In the genomic region with DNA sequence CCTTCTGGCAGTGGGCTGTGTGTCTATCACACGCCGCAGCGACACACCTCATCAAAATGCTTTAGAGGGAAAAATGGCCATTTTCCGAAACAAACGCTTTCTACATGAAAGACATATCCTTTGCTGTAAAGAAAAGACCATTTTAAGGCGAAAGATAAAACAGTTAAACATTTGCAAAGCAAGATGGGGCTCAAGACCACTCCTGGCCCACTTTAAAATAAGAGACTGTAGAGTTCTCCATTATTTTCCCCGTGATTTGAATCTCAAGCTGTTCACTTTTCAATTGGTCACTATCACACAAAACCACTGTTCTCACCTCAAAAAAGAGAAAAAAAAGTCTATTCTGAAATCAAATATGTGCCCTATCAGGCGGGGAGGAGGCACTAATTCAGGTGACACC, we compare ENCODE assay signal across 7 mouse cellular contexts. TPM values are rescaled to one million over a fixed set of nuclear protein-coding genes. Genes with fewer than 3 reads are reported as not detected.
DNase-seq lines count a peak whose midpoint lies in the region; ATAC-seq and TF ChIP-seq lines count a peak whose summit lies in the region.

No protein-coding gene starts in this region.

- peaks cover 4% of the 10 kb centered on the region; the same call in 1 of the 2 replicates for H3K4me1 ChIP-seq in liver, adult 2 months (ENCODE audit: control insufficient read depth, insufficient read depth, low read length)
- peaks cover 4% of the 10 kb centered on the region; the same call in 1 of the 2 replicates for H3K4me1 ChIP-seq in embryonic facial prominence, embryonic 15.5 days
- no peaks in the 10 kb centered on the region for H3K4me1 ChIP-seq in intestine, postnatal 0 days (replicated peaks; ENCODE audit: control insufficient read depth, insufficient read depth, low read length)
- peaks cover 8% of the 10 kb centered on the region for H3K4me1 ChIP-seq in neural tube, embryonic 14.5 days (ENCODE audit: control insufficient read depth, insufficient read depth, low read length)

- TF ChIP-seq POLR2A in liver, adult 2 months (IDR thresholded peaks at IDR 0.05; ENCODE audit: extremely low read depth, insufficient read depth, low read length) = no peak

- H3K4me2 ChIP-seq in embryonic facial prominence, embryonic 15.5 days (replicated peaks) = peak overlapping the region; percentile 50
- H3K4me2 ChIP-seq in intestine, postnatal 0 days (replicated peaks; ENCODE audit: low read depth) = peak overlapping the region; percentile 60
- peak overlapping the region; percentile 47 for H3K4me2 ChIP-seq in neural tube, embryonic 14.5 days (ENCODE audit: low read depth, low read length)

- no peaks in the 10 kb centered on the region for H3K9me3 ChIP-seq in embryonic facial prominence, embryonic 15.5 days (replicated peaks)
- H3K9me3 ChIP-seq in intestine, postnatal 0 days (ENCODE audit: control insufficient read depth) = no peaks in the 10 kb centered on the region
- no peaks in the 10 kb centered on the region for H3K9me3 ChIP-seq in neural tube, embryonic 14.5 days (ENCODE audit: control insufficient read depth, low read length)

- peaks cover 7% of the 10 kb centered on the region; the same call in 1 of the 2 replicates for H3K79me2 ChIP-seq in liver, adult 2 months (ENCODE audit: control insufficient read depth, insufficient read depth, low read length)

- DNase-seq in liver, adult 2 months (ENCODE audit: extremely low read depth, low read depth, low spot score) = no peak
- DNase-seq in liver = no peak
- no peak for DNase-seq in right cerebral cortex, postnatal 36 days (ENCODE audit: low spot score in 2 of 2)

- no peak for TF ChIP-seq CTCF in liver, adult 2 months (IDR thresholded peaks at IDR 0.05; ENCODE audit: low read depth, low read length)
- TF ChIP-seq CTCF in intestine, postnatal 0 days (IDR thresholded peaks at IDR 0.05; ENCODE audit: low read depth) = no peak

- peak overlapping the region; percentile 6; the same call in 1 of the 2 replicates for H3K4me3 ChIP-seq in liver, adult 2 months (ENCODE audit: insufficient read depth, low read depth, low read length)
- H3K4me3 ChIP-seq in embryonic facial prominence, embryonic 15.5 days (replicated peaks) = peak overlapping the region; percentile 98
- H3K4me3 ChIP-seq in intestine, postnatal 0 days (ENCODE audit: low read depth, low read length) = peak overlapping the region; percentile 100
- peak overlapping the region; percentile 76 for H3K4me3 ChIP-seq in neural tube, embryonic 14.5 days (ENCODE audit: low read depth, low read length)

- H3K36me3 ChIP-seq in liver, adult 2 months (ENCODE audit: control insufficient read depth, insufficient read depth, low read length) = peaks cover 8% of the 10 kb centered on the region; the same call in 1 of the 2 replicates
- 0 out of 2 replicates have a peak, but pooled peaks cover 3% of the 10 kb centered on the region for H3K36me3 ChIP-seq in embryonic facial prominence, embryonic 15.5 days
- peaks cover 10% of the 10 kb centered on the region for H3K36me3 ChIP-seq in intestine, postnatal 0 days (ENCODE audit: control insufficient read depth, insufficient read depth)
- peaks cover 7% of the 10 kb centered on the region for H3K36me3 ChIP-seq in neural tube, embryonic 14.5 days (ENCODE audit: control insufficient read depth, insufficient read depth, low read length)

- no peak for ATAC-seq in embryonic facial prominence, embryonic 15.5 days (ENCODE audit: insufficient number of reproducible peaks, low FRiP score, low TSS enrichment, low read depth)
- ATAC-seq in intestine, postnatal 0 days = peak; percentile 0; the same call in 1 of the 2 replicates
- ATAC-seq in neural tube, embryonic 14.5 days (ENCODE audit: low read depth) = 0 out of 2 replicates have a peak, but pooled peaks have one; percentile 1
- no peak for ATAC-seq in monocyte, adult 5-6 weeks (replicated peaks; ENCODE audit: insufficient number of reproducible peaks, low FRiP score, low TSS enrichment, poor library complexity, severe bottlenecking)

- no peak overlapping the region for H3K27ac ChIP-seq in liver, adult 2 months (replicated peaks; ENCODE audit: insufficient read depth, low read depth, low read length)
- peak overlapping the region; percentile 58; the same call in 1 of the 2 replicates for H3K27ac ChIP-seq in embryonic facial prominence, embryonic 15.5 days (replicated peaks)
- 0 out of 2 replicates have a peak overlapping the region, but pooled peaks have one; percentile 15 for H3K27ac ChIP-seq in intestine, postnatal 0 days (ENCODE audit: low read depth, low read length)
- H3K27ac ChIP-seq in neural tube, embryonic 14.5 days (ENCODE audit: low read depth, low read length) = peak overlapping the region; percentile 23; the same call in 1 of the 2 replicates

- H3K9ac ChIP-seq in liver, adult 2 months (ENCODE audit: low read depth, low read length) = no peak overlapping the region
- H3K9ac ChIP-seq in embryonic facial prominence, embryonic 15.5 days = no peak overlapping the region
- no peak overlapping the region; the same call in 1 of the 2 replicates for H3K9ac ChIP-seq in intestine, postnatal 0 days (ENCODE audit: low read depth, low read length)
- peak overlapping the region; percentile 76 for H3K9ac ChIP-seq in neural tube, embryonic 14.5 days (replicated peaks; ENCODE audit: low read depth, low read length)

- H3K27me3 ChIP-seq in liver, adult 2 months (ENCODE audit: control insufficient read depth, insufficient read depth, low read length) = no peaks in the 10 kb centered on the region
- no peaks in the 10 kb centered on the region for H3K27me3 ChIP-seq in embryonic facial prominence, embryonic 15.5 days
- H3K27me3 ChIP-seq in intestine, postnatal 0 days (replicated peaks; ENCODE audit: control insufficient read depth, insufficient read depth, low read length) = no peaks in the 10 kb centered on the region
- no peaks in the 10 kb centered on the region for H3K27me3 ChIP-seq in neural tube, embryonic 14.5 days (ENCODE audit: control insufficient read depth, insufficient read depth, low read length)

- WGBS in liver, adult 2 months = 14% methylated on average over 8 of the region's 8 CpGs
- 13% methylated on average over 8 of the region's 8 CpGs for WGBS in embryonic facial prominence, embryonic 15.5 days
- 13% methylated on average over 8 of the region's 8 CpGs for WGBS in intestine, postnatal 0 days
- WGBS in neural tube, embryonic 14.5 days = 18% methylated on average over 8 of the region's 8 CpGs

RNA-seq across cellular contexts. Expression of a gene that starts 0.4 kb away (rescaled TPM):
- total RNA-seq in liver, adult 2 months (2014; rRNA removed) = 28.1 and 34.2 TPM in 2 replicates
- 20.1 and 21.7 TPM in 2 replicates for polyA plus RNA-seq in liver, adult 2 months (2012; rRNA removed)
- 82.1 and 85.5 TPM in 2 replicates for polyA plus RNA-seq in embryonic facial prominence, embryonic 15.5 days (2015; fragmentation: Nextera tagmentation; extraction: Ambion mirVana)
- polyA plus RNA-seq in intestine, postnatal 0 days (2015; fragmentation: Nextera tagmentation; extraction: Ambion mirVana) = 121 and 122 TPM in 2 replicates
- 75.5 and 85.6 TPM in 2 replicates for polyA plus RNA-seq in neural tube, embryonic 14.5 days (2014; fragmentation: Nextera tagmentation; extraction: Ambion mirVana)
- total RNA-seq in monocyte, adult 5-6 weeks (2017) = 37.0 to 54.7 TPM (median 51.2 TPM) in 3 replicates

RNA-seq across cellular contexts. Expression of a gene that starts 38.9 kb away (rescaled TPM):
- total RNA-seq in liver, adult 2 months (2014; rRNA removed) = 0.13 and 0.46 TPM in 2 replicates
- polyA plus RNA-seq in liver, adult 2 months (2012; rRNA removed) = not detected in 2 replicates
- 8.0 and 9.1 TPM in 2 replicates for polyA plus RNA-seq in embryonic facial prominence, embryonic 15.5 days (2015; fragmentation: Nextera tagmentation; extraction: Ambion mirVana)
- 2.7 and 3.8 TPM in 2 replicates for polyA plus RNA-seq in intestine, postnatal 0 days (2015; fragmentation: Nextera tagmentation; extraction: Ambion mirVana)
- 17.3 and 19.5 TPM in 2 replicates for polyA plus RNA-seq in neural tube, embryonic 14.5 days (2014; fragmentation: Nextera tagmentation; extraction: Ambion mirVana)
- not detected in 3 replicates for total RNA-seq in monocyte, adult 5-6 weeks (2017)

RNA-seq across cellular contexts. Expression of a gene that starts 46.6 kb away (rescaled TPM):
- 6.0 and 6.9 TPM in 2 replicates for total RNA-seq in liver, adult 2 months (2014; rRNA removed)
- polyA plus RNA-seq in liver, adult 2 months (2012; rRNA removed) = 5.9 and 7.9 TPM in 2 replicates
- 8.4 and 11.3 TPM in 2 replicates for polyA plus RNA-seq in embryonic facial prominence, embryonic 15.5 days (2015; fragmentation: Nextera tagmentation; extraction: Ambion mirVana)
- 16.1 and 18.8 TPM in 2 replicates for polyA plus RNA-seq in intestine, postnatal 0 days (2015; fragmentation: Nextera tagmentation; extraction: Ambion mirVana)
- 1.2 and 1.5 TPM in 2 replicates for polyA plus RNA-seq in neural tube, embryonic 14.5 days (2014; fragmentation: Nextera tagmentation; extraction: Ambion mirVana)
- total RNA-seq in monocyte, adult 5-6 weeks (2017) = 43.1 to 59.1 TPM (median 44.0 TPM) in 3 replicates

RNA-seq across cellular contexts. Expression of a gene that starts 46.7 kb away (rescaled TPM):
- 0.92 and 1.1 TPM in 2 replicates for total RNA-seq in liver, adult 2 months (2014; rRNA removed)
- 0.76 and 1.5 TPM in 2 replicates for polyA plus RNA-seq in liver, adult 2 months (2012; rRNA removed)
- polyA plus RNA-seq in embryonic facial prominence, embryonic 15.5 days (2015; fragmentation: Nextera tagmentation; extraction: Ambion mirVana) = 8.7 and 8.9 TPM in 2 replicates
- 2.7 and 2.8 TPM in 2 replicates for polyA plus RNA-seq in intestine, postnatal 0 days (2015; fragmentation: Nextera tagmentation; extraction: Ambion mirVana)
- polyA plus RNA-seq in neural tube, embryonic 14.5 days (2014; fragmentation: Nextera tagmentation; extraction: Ambion mirVana) = 7.1 and 8.4 TPM in 2 replicates
- 3.9 to 6.4 TPM (median 4.0 TPM) in 3 replicates for total RNA-seq in monocyte, adult 5-6 weeks (2017)

Comparison
In these comparisons a context has a peak if more than half of its experiments do, and no peak if none do; other contexts are left out.
1. H3K4me3 ChIP-seq: peak in every context shown above with its lines; median percentile 100 in intestine, postnatal 0 days; 98 in embryonic facial prominence, embryonic 15.5 days; 76 in neural tube, embryonic 14.5 days; 6 in liver, adult 2 months.
2. ATAC-seq: peak in intestine, postnatal 0 days (single experiment) and neural tube, embryonic 14.5 days (single experiment); none in embryonic facial prominence, embryonic 15.5 days (single experiment) and monocyte, adult 5-6 weeks (single experiment).
3. Peak in every context shown above with its lines, with median percentiles within 50 percentile points of each other: H3K4me2 ChIP-seq.